Mouse (Mus musculus) testis, adult 2 months (tissue): ENCODE results near the gene Eif4a3. TPM values are rescaled to one million over a fixed set of nuclear protein-coding genes. Genes with fewer than 3 reads are reported as not detected.
"Not testable (repeated sequence)": the region's sequence is repeated elsewhere in the genome, so short reads cannot be mapped to it uniquely, and the experiment has no call there.

ENCODE experiments used
- H3K27ac ChIP-seq: fragments of 200-500 bp; 2 replicates; pipeline ENCODE4 v1.5.1; 2012; ENCODE audit warnings: low read depth, low read length; ENCODE audit not compliant: control insufficient read depth, insufficient read depth
- H3K27me3 ChIP-seq: fragments of 200-500 bp; 2 replicates; pipeline ENCODE4 v1.6.1; 2012; ENCODE audit warnings: mild to moderate bottlenecking, low read length, moderate library complexity; ENCODE audit not compliant: control insufficient read depth, insufficient read depth
- H3K36me3 ChIP-seq: fragments of 200-500 bp; 2 replicates; pipeline ENCODE4 v1.6.1; 2012; ENCODE audit warnings: mild to moderate bottlenecking, low read length; ENCODE audit not compliant: control insufficient read depth, insufficient read depth
- H3K4me1 ChIP-seq: fragments of 200-500 bp; 2 replicates; pipeline ENCODE4 v1.6.1; 2012; ENCODE audit warnings: low read length; ENCODE audit not compliant: control insufficient read depth, insufficient read depth
- H3K4me3 ChIP-seq: fragments of 200-500 bp; 2 replicates; pipeline ENCODE4 v1.5.1; 2012; ENCODE audit warnings: low read depth, mild to moderate bottlenecking, low read length, moderate library complexity, mixed read lengths; ENCODE audit not compliant: control insufficient read depth
- CTCF ChIP-seq: fragments of 200-500 bp; IDR thresholded peaks from 2 replicates; pipeline ENCODE4 v1.5.1; 2012; ENCODE audit warnings: low read depth, mild to moderate bottlenecking, inconsistent platforms, low read length, moderate library complexity; ENCODE audit not compliant: control insufficient read depth, insufficient read depth, insufficient replicate concordance
- POLR2A ChIP-seq: fragments of 200-500 bp; IDR thresholded peaks from 2 replicates; pipeline ENCODE4 v1.6.1; 2012; ENCODE audit warnings: low read depth, mild to moderate bottlenecking, inconsistent platforms, low read length, moderate library complexity; ENCODE audit not compliant: control insufficient read depth
- polyA plus RNA-seq: library from polyadenylated mRNA; depleted of rRNA; stranded (reverse); fragments of >200 nt; gene quantifications from 2 replicates; pipeline ENCODE4 v1.2.3, GENCODE M21; 2012

Gene Eif4a3
- polyA plus RNA-seq, 1 experiment, result 73.6 TPM

- Histone ChIP-seq H3K27ac (no peak overlapping the region), H3K4me3 (no peak overlapping the region), H3K4me1 (no peaks in the 10 kb centered on the region; the same call in 1 of the 2 replicates), H3K36me3 (peaks cover 1% of the 10 kb centered on the region), H3K27me3 (no peaks in the 10 kb centered on the region)
- no peak for TF ChIP-seq CTCF
- no peak for TF ChIP-seq POLR2A
Observed at GRCm38 (mm10) chr11:119297996-119298395, 1.9 kb downstream of the Eif4a3 start.

GRCm38 (mm10) chr11:119292861-119293260, 7.0 kb downstream of the Eif4a3 start:
- H3K27me3 ChIP-seq, H3K4me1 ChIP-seq, H3K27ac ChIP-seq, H3K4me3 ChIP-seq, H3K36me3 ChIP-seq: not testable (repeated sequence)

GRCm38 (mm10) chr11:119287207-119287992, 12.5 kb downstream of the Eif4a3 start:
- H3K36me3 ChIP-seq, result no peaks in the 10 kb centered on the region; the same call in none of the 2 replicates
- no peak overlapping the region for H3K4me3 ChIP-seq

GRCm38 (mm10) chr11:119285791-119286527, 13.9 kb downstream of the Eif4a3 start:
- Histone ChIP-seq H3K36me3 (no peaks in the 10 kb centered on the region; the same call in none of the 2 replicates), H3K27ac (no peak overlapping the region), H3K27me3 (no peaks in the 10 kb centered on the region), H3K4me1 (no peaks in the 10 kb centered on the region), H3K4me3 (no peak overlapping the region)
- no peak for TF ChIP-seq CTCF
- no peak for TF ChIP-seq POLR2A

More at GRCm38 (mm10) chr11:119287207-119287992, 12.5 kb downstream of the Eif4a3 start:
- TF ChIP-seq CTCF, result no peak
- TF ChIP-seq POLR2A, result no peak
- H3K4me1 ChIP-seq, result no peaks in the 10 kb centered on the region
- H3K27ac ChIP-seq, result no peak overlapping the region
- no peaks in the 10 kb centered on the region for H3K27me3 ChIP-seq

GRCm38 (mm10) chr11:119281030-119281429, 18.9 kb downstream of the Eif4a3 start:
- Histone ChIP-seq H3K36me3 (no peaks in the 10 kb centered on the region), H3K27ac (no peak overlapping the region), H3K27me3 (no peaks in the 10 kb centered on the region), H3K4me1 (no peaks in the 10 kb centered on the region), H3K4me3 (no peak overlapping the region)
- no peak for TF ChIP-seq POLR2A
- TF ChIP-seq CTCF, result no peak

GRCm38 (mm10) chr11:119273186-119273930, 26.5 kb downstream of the Eif4a3 start:
- H3K36me3 ChIP-seq, result no peaks in the 10 kb centered on the region
- no peak overlapping the region for H3K4me3 ChIP-seq
- peaks cover 3% of the 10 kb centered on the region for H3K4me1 ChIP-seq
- H3K27me3 ChIP-seq, result no peaks in the 10 kb centered on the region
- TF ChIP-seq CTCF (peak; percentile 69), POLR2A (no peak)
- no peak overlapping the region for H3K27ac ChIP-seq

- H3K4me3 ChIP-seq, H3K36me3 ChIP-seq, H3K27ac ChIP-seq, H3K27me3 ChIP-seq: not testable (repeated sequence)
- H3K4me1 ChIP-seq, result peaks cover 11% of the 10 kb centered on the region
Observed at GRCm38 (mm10) chr11:119272492-119272891, 27.4 kb downstream of the Eif4a3 start.
